Mouse (Mus musculus) forebrain, embryonic 14.5 days (tissue): ENCODE results near the gene Nrap. TPM values are rescaled to one million over a fixed set of nuclear protein-coding genes. Genes with fewer than 3 reads are reported as not detected.

Experiments used
- ATAC-seq: fragments of 200-750 bp; cut with Nextera tagmentation; 2 replicates; pipeline ENCODE4 v1.8.0; 2017; ENCODE audit warnings: mild to moderate bottlenecking, moderate library complexity
- DNase-seq: peaks from one replicate; pipeline ENCODE4 v3.0.0-alpha.2; 2015; ENCODE audit warnings: low spot score
- H3K27ac ChIP-seq: fragments of 300-500 bp; sonication (generic); 2 replicates; pipeline ENCODE4 v1.5.1; 2014; ENCODE audit warnings: low read depth, mild to moderate bottlenecking, control low read depth, low read length, moderate library complexity
- H3K27me3 ChIP-seq: fragments of 300-500 bp; sonication (generic); replicated peaks from 2 replicates; pipeline ENCODE4 v1.6.1; 2014; ENCODE audit warnings: low read length, control low read depth, mixed read lengths; ENCODE audit not compliant: control insufficient read depth, insufficient read depth
- H3K36me3 ChIP-seq: fragments of 300-500 bp; sonication (generic); 2 replicates; pipeline ENCODE4 v1.6.1; 2014; ENCODE audit warnings: low read length, control low read depth; ENCODE audit not compliant: control insufficient read depth, insufficient read depth
- H3K4me1 ChIP-seq: fragments of 300-500 bp; sonication (generic); 2 replicates; pipeline ENCODE4 v1.6.1; 2014; ENCODE audit warnings: antibody characterized with exemption, low read length, control low read depth; ENCODE audit not compliant: control insufficient read depth, insufficient read depth
- H3K4me2 ChIP-seq: fragments of 300-500 bp; sonication (generic); 2 replicates; pipeline ENCODE4 v1.6.1; 2014; ENCODE audit warnings: mild to moderate bottlenecking, control low read depth, low read length
- H3K4me3 ChIP-seq: fragments of 300-500 bp; sonication (generic); 2 replicates; pipeline ENCODE4 v1.5.1; 2014; ENCODE audit warnings: low read depth, low read length, control low read depth
- H3K9ac ChIP-seq: fragments of 300-500 bp; sonication (generic); 2 replicates; pipeline ENCODE4 v1.6.1; 2014; ENCODE audit warnings: mild to moderate bottlenecking, low read length, control low read depth, moderate library complexity
- H3K9me3 ChIP-seq: fragments of 300-500 bp; sonication (generic); replicated peaks from 2 replicates; pipeline ENCODE4 v1.6.1; 2016; ENCODE audit warnings: low read length, control low read depth, mixed read lengths; ENCODE audit not compliant: control insufficient read depth
- WGBS: fragments of 180-500 bp; shearing (Covaris S2); extraction: QIAGEN DNeasy Blood & Tissue Kit; methylation state at CpG from one replicate; pipeline ENCODE4 v1.1.7; 2014; 5-methylcytosine and 5-hydroxymethylcytosine counted together
- polyA plus RNA-seq: library from polyadenylated mRNA; unstranded; fragments of >200 nt; fragmentation: Nextera tagmentation; extraction: Ambion mirVana; gene quantifications from 2 replicates; pipeline ENCODE4 v1.2.1, GENCODE M21; 2014

Gene Nrap
- polyA plus RNA-seq, 1 experiment from 2014 or later, result 0.55 TPM

- 51% methylated on average over 14 of the region's 14 CpGs for WGBS
- no peaks in the 10 kb centered on the region for H3K9me3 ChIP-seq
- no peaks in the 10 kb centered on the region for H3K36me3 ChIP-seq
- DNase-seq (no peak), ATAC-seq (no peak)
- peaks cover 7% of the 10 kb centered on the region; the same call in 1 of the 2 replicates for H3K4me1 ChIP-seq
- H3K27ac ChIP-seq, result no peak overlapping the region
- H3K27me3 ChIP-seq, result 0 out of 2 replicates have a peak, but pooled peaks cover 9% of the 10 kb centered on the region
- H3K4me3 ChIP-seq, result no peak overlapping the region
- no peak overlapping the region for H3K4me2 ChIP-seq
- no peak overlapping the region for H3K9ac ChIP-seq
Observed at GRCm38 (mm10) chr19:56400200-56400599, 10.4 kb upstream of the Nrap start.

DNA sequence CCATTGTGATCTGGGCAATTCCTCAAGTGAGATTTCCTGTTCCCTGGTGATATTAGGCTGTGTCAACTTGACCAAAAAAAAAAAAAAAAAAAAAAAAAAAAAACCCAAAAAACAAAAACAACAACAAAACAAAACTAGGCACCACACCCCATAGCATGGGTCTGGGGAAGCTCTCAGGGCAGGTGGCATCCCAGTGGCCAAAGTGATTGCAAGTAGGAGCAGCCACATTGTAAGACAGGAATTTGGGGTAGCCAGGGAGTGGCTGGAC lies 8.6 kb upstream of the Nrap start:
- no peak overlapping the region for H3K4me3 ChIP-seq
- H3K4me1 ChIP-seq, result peaks cover 7% of the 10 kb centered on the region; the same call in 1 of the 2 replicates
- H3K27me3 ChIP-seq, result 0 out of 2 replicates have a peak, but pooled peaks cover 9% of the 10 kb centered on the region
- no peak overlapping the region for H3K9ac ChIP-seq
- no peak overlapping the region for H3K4me2 ChIP-seq
- no peaks in the 10 kb centered on the region for H3K9me3 ChIP-seq
- ATAC-seq (no peak), DNase-seq (no peak)
- H3K36me3 ChIP-seq, result no peaks in the 10 kb centered on the region
- H3K27ac ChIP-seq, result no peak overlapping the region

- Histone ChIP-seq H3K27ac (no peak overlapping the region), H3K4me1 (peaks cover 7% of the 10 kb centered on the region; the same call in 1 of the 2 replicates), H3K27me3 (0 out of 2 replicates have a peak, but pooled peaks cover 9% of the 10 kb centered on the region), H3K9ac (peak overlapping the region; percentile 72), H3K4me2 (peak overlapping the region; percentile 98), H3K9me3 (no peaks in the 10 kb centered on the region), H3K36me3 (no peaks in the 10 kb centered on the region), H3K4me3 (peak overlapping the region; percentile 49)
- WGBS, result 72% methylated on average over 11 of the region's 11 CpGs
- DNase-seq, result no peak
- no peak for ATAC-seq
Observed at GRCm38 (mm10) chr19:56397663-56398527, 8.1 kb upstream of the Nrap start.

DNA sequence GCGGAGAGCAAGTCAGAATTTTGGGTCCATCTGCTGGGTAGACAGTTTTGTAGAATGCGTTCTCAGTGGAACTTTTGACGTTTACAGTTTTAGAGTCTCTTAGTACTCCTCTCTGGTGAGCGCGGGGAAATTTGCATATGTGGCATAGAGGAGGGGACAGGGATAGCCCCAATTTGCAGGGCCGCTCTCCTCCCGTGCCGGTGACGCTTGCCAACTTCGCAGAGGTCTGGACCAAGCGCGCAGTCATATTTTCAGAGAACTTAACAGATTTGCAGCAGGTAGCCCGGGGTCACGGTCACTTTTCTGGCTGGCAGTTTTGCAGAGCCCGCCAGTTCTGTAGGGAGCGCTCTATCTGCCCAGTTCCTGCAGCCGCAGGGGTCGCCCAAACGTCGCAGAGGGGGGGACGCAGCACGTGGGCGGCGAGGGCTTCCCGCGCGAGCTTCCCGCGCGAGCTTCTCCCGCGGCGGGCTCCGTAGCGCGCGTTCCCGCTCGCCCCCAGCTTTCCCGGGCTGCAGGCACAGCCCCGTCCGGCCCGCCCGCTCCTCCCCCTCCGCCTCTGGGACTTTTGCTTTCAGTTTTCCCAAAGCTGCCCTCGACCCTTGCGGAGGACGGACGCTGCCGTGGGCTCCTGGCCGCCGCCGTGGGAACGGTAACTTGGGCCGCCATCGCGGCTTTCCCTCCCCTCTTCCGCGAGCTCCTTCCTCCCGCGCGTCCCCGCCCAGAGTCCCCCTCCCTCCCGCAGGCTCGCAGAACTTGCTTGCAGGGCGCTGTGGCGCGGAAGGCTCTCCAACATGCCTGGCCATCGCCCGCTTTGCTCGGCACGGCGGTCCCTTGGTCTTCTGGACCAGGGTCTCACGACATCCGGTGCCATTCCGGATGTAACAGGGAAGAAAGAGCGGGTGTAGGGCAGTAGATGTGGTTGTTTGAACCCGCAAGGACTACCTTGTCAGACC lies 7.1 kb upstream of the Nrap start, which contains the start of gene Casp7:
Casp7 (plus strand) TSS at position 461 of the 953 bp plus-strand sequence.
- H3K9me3 ChIP-seq, result no peaks in the 10 kb centered on the region
- peak within 1 kb of the TSS; percentile 72 for H3K9ac ChIP-seq
- H3K36me3 ChIP-seq, result no peaks in the 10 kb centered on the region
- 1% methylated on average over 78 of the region's 78 CpGs for WGBS
- peak; percentile 76 for ATAC-seq
- H3K4me3 ChIP-seq, result peak within 1 kb of the TSS; percentile 49
- peak within 1 kb of the TSS; percentile 98 for H3K4me2 ChIP-seq
- peaks cover 7% of the 10 kb centered on the region; the same call in 1 of the 2 replicates for H3K4me1 ChIP-seq
- no peak within 1 kb of the TSS; the same call in 1 of the 2 replicates for H3K27ac ChIP-seq
- DNase-seq, result peak; percentile 73
- 0 out of 2 replicates have a peak, but pooled peaks cover 9% of the 10 kb centered on the region for H3K27me3 ChIP-seq

GRCm38 (mm10) chr19:56396227-56396626 lies 6.4 kb upstream of the Nrap start:
- Histone ChIP-seq H3K27ac (no peak overlapping the region), H3K4me3 (peak overlapping the region; percentile 49; the same call in 1 of the 2 replicates), H3K27me3 (0 out of 2 replicates have a peak, but pooled peaks cover 9% of the 10 kb centered on the region), H3K4me2 (peak overlapping the region; percentile 98), H3K9me3 (no peaks in the 10 kb centered on the region), H3K4me1 (peaks cover 7% of the 10 kb centered on the region; the same call in 1 of the 2 replicates), H3K36me3 (no peaks in the 10 kb centered on the region), H3K9ac (peak overlapping the region; percentile 72)
- ATAC-seq, result no peak
- no peak for DNase-seq
- WGBS, result 44% methylated on average over 12 of the region's 12 CpGs

DNA sequence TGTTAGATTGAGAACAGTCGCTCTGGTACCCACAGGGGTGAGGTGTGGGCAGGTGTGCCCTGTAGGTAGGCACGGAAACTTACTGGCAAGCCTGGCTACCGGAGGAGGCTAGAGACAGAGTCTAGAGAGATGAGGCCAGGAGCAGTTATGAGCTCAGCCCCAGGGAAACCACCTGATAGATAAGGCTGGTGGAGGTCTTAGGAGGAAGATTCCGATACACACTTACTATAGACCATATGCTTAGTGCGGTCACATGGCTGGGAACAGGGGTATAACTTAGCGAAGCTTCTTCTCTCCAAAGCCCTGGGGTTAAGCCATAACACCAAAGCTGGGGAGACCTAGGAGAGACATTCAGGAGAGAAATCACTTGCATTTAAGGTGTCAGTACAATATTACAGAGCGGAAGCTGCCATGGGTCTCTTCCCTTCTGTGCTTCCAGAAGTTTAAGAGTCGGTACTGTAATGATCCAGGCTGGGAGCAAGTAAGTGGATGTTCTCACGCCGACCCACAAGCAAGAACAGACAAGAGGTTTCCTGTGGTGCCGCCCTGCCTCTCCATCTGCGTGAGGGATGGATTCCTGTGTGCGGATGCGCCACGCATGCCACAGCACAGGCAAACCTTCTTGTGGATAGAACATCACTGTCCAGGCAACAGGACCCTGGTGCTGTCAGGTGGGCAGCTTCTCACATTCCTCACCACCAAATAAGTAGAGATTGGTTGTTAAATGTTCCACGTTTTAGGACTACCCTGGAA lies 5.5 kb upstream of the Nrap start:
- no peak overlapping the region for H3K9ac ChIP-seq
- WGBS, result 87% methylated on average over 16 of the region's 16 CpGs
- ATAC-seq (no peak), DNase-seq (no peak)
- H3K36me3 ChIP-seq, result no peaks in the 10 kb centered on the region
- H3K9me3 ChIP-seq, result no peaks in the 10 kb centered on the region
- no peak overlapping the region for H3K27ac ChIP-seq
- 0 out of 2 replicates have a peak, but pooled peaks cover 9% of the 10 kb centered on the region for H3K27me3 ChIP-seq
- H3K4me3 ChIP-seq, result no peak overlapping the region
- peaks cover 7% of the 10 kb centered on the region; the same call in 1 of the 2 replicates for H3K4me1 ChIP-seq
- no peak overlapping the region for H3K4me2 ChIP-seq

GRCm38 (mm10) chr19:56393311-56393866 lies 3.6 kb upstream of the Nrap start:
- H3K27ac ChIP-seq, result no peak overlapping the region
- 0 out of 2 replicates have a peak, but pooled peaks cover 9% of the 10 kb centered on the region for H3K27me3 ChIP-seq
- peaks cover 7% of the 10 kb centered on the region; the same call in 1 of the 2 replicates for H3K4me1 ChIP-seq
- no peaks in the 10 kb centered on the region for H3K36me3 ChIP-seq
- DNase-seq, result no peak
- WGBS, result 81% methylated on average over 9 of the region's 9 CpGs
- ATAC-seq, result no peak
- no peak overlapping the region for H3K4me2 ChIP-seq
- H3K4me3 ChIP-seq, result no peak overlapping the region
- H3K9me3 ChIP-seq, result no peaks in the 10 kb centered on the region
- no peak overlapping the region for H3K9ac ChIP-seq
